Mouse (Mus musculus): ENCODE measurements around the gene Sun2.

Gene Sun2

GRCm38 (mm10) chr15:79725190-79725789 lies 17.0 kb downstream of the Sun2 start:
- DNase-seq (ENCODE audit: low spot score in 2 of 2) = no peak

GRCm38 (mm10) chr15:79723439-79723838 lies 18.9 kb downstream of the Sun2 start:
- peak in 1 of 2 experiments; percentile 51 for DNase-seq (ENCODE audit: low spot score in 2 of 2)

- no peak for DNase-seq (ENCODE audit: low spot score in 2 of 2)
These were observed 21.5 kb downstream of the Sun2 start for GRCm38 (mm10) chr15:79720796-79721195.

GRCm38 (mm10) chr15:79720267-79720666 lies 22.1 kb downstream of the Sun2 start:
- DNase-seq (ENCODE audit: low spot score in 2 of 2) = no peak

GRCm38 (mm10) chr15:79716710-79717109 lies 25.6 kb downstream of the Sun2 start:
- no peak for DNase-seq (ENCODE audit: low spot score in 2 of 2)

- no peak for DNase-seq (ENCODE audit: low spot score in 2 of 2)
These were observed 26.7 kb downstream of the Sun2 start for GRCm38 (mm10) chr15:79715646-79716045.

- DNase-seq (ENCODE audit: low spot score in 2 of 2) = no peak
These were observed 34.0 kb downstream of the Sun2 start for GRCm38 (mm10) chr15:79708229-79708822.

- DNase-seq (ENCODE audit: low spot score in 2 of 2) = no peak
These were observed 35.6 kb downstream of the Sun2 start for GRCm38 (mm10) chr15:79706603-79707214.

GRCm38 (mm10) chr15:79697558-79698187 lies 44.7 kb downstream of the Sun2 start:
- no peak for DNase-seq (ENCODE audit: low spot score in 2 of 2)

GRCm38 (mm10) chr15:79697011-79697410 lies 45.3 kb downstream of the Sun2 start:
- no peak for DNase-seq (ENCODE audit: low spot score in 2 of 2)

GRCm38 (mm10) chr15:79696508-79696907 lies 45.8 kb downstream of the Sun2 start:
- no peak for DNase-seq (ENCODE audit: low spot score in 2 of 2)

- DNase-seq (ENCODE audit: low spot score in 2 of 2) = no peak
These were observed 46.8 kb downstream of the Sun2 start for GRCm38 (mm10) chr15:79695516-79695915.

- no peak for DNase-seq (ENCODE audit: low spot score in 2 of 2)
These were observed 47.8 kb downstream of the Sun2 start for GRCm38 (mm10) chr15:79694512-79694911.

- DNase-seq (ENCODE audit: low spot score in 2 of 2) = no peak
These were observed 48.6 kb downstream of the Sun2 start for GRCm38 (mm10) chr15:79693740-79694139.

- DNase-seq (ENCODE audit: low spot score in 2 of 2) = no peak
These were observed 50.0 kb downstream of the Sun2 start for GRCm38 (mm10) chr15:79692334-79692733.

GRCm38 (mm10) chr15:79691023-79691508 lies 51.3 kb downstream of the Sun2 start:
- DNase-seq (ENCODE audit: low spot score in 2 of 2) = no peak

GRCm38 (mm10) chr15:79690426-79691022 lies 51.8 kb downstream of the Sun2 start, which contains the start of gene Gtpbp1:
Gene Gtpbp1 (plus strand): TSS chr15:79690845.
- peak; percentile 93 to 97 for DNase-seq (ENCODE audit: low spot score in 2 of 2)

GRCm38 (mm10) chr15:79689662-79690425 lies 52.5 kb downstream of the Sun2 start:
- DNase-seq (ENCODE audit: low spot score in 2 of 2) = no peak

GRCm38 (mm10) chr15:79688268-79688956 lies 53.9 kb downstream of the Sun2 start:
- no peak for DNase-seq (ENCODE audit: low spot score in 2 of 2)

GRCm38 (mm10) chr15:79687646-79688267 lies 54.6 kb downstream of the Sun2 start, which contains the start of gene Josd1:
Gene Josd1 (minus strand): TSS chr15:79687919.
- peak; percentile 97 to 98 for DNase-seq (ENCODE audit: low spot score in 2 of 2)
